Mouse (Mus musculus): Measurements from ENCODE around the gene Ola1. TPM values are rescaled to one million over a fixed set of nuclear protein-coding genes. Genes with fewer than 3 reads are reported as not detected.
A peak's percentile ranks its signal among the peaks of the same experiment; 100 is the strongest.

Ola1 gene
- 36.7 and 43.9 TPM in 2 replicates for polyA plus RNA-seq (2012; rRNA removed)

- DNase-seq (ENCODE audit: low read depth): no peak
- TF ChIP-seq CTCF (IDR thresholded peaks at IDR 0.05; ENCODE audit: borderline replicate concordance, extremely low read depth, insufficient read depth, insufficient read length): no peak
- TF ChIP-seq POLR2A (IDR thresholded peaks at IDR 0.05; ENCODE audit: borderline replicate concordance, extremely low read depth, insufficient read depth, insufficient read length, poor library complexity, severe bottlenecking): no peak
Observed at GRCm38 (mm10) chr2:73218913-73219312, at the start of gene Ola1. Gene Ola1 (minus strand): TSS chr2:73218924.

- no peak for TF ChIP-seq POLR2A (IDR thresholded peaks at IDR 0.05; ENCODE audit: borderline replicate concordance, extremely low read depth, insufficient read depth, insufficient read length, poor library complexity, severe bottlenecking)
- TF ChIP-seq CTCF (IDR thresholded peaks at IDR 0.05; ENCODE audit: borderline replicate concordance, extremely low read depth, insufficient read depth, insufficient read length): no peak
- DNase-seq (ENCODE audit: low read depth): peak; percentile 70
Observed at GRCm38 (mm10) chr2:73268281-73268680, 49.6 kb upstream of the Ola1 start.

- no peak for TF ChIP-seq POLR2A (IDR thresholded peaks at IDR 0.05; ENCODE audit: borderline replicate concordance, extremely low read depth, insufficient read depth, insufficient read length, poor library complexity, severe bottlenecking)
- no peak for TF ChIP-seq CTCF (IDR thresholded peaks at IDR 0.05; ENCODE audit: borderline replicate concordance, extremely low read depth, insufficient read depth, insufficient read length)
- peak; percentile 37 for DNase-seq (ENCODE audit: low read depth)
Observed at GRCm38 (mm10) chr2:73267818-73268217, 49.1 kb upstream of the Ola1 start.

- TF ChIP-seq CTCF (IDR thresholded peaks at IDR 0.05; ENCODE audit: borderline replicate concordance, extremely low read depth, insufficient read depth, insufficient read length): no peak
- no peak for TF ChIP-seq POLR2A (IDR thresholded peaks at IDR 0.05; ENCODE audit: borderline replicate concordance, extremely low read depth, insufficient read depth, insufficient read length, poor library complexity, severe bottlenecking)
- peak; percentile 19 for DNase-seq (ENCODE audit: low read depth)
Observed at GRCm38 (mm10) chr2:73267231-73267630, 48.5 kb upstream of the Ola1 start.

- no peak for DNase-seq (ENCODE audit: low read depth)
Observed at GRCm38 (mm10) chr2:73266623-73267022, 47.9 kb upstream of the Ola1 start.

GRCm38 (mm10) chr2:73266011-73266410, 47.3 kb upstream of the Ola1 start:
- peak; percentile 55 for DNase-seq (ENCODE audit: low read depth)
- TF ChIP-seq POLR2A (IDR thresholded peaks at IDR 0.05; ENCODE audit: borderline replicate concordance, extremely low read depth, insufficient read depth, insufficient read length, poor library complexity, severe bottlenecking) (no peak), CTCF (IDR thresholded peaks at IDR 0.05; ENCODE audit: borderline replicate concordance, extremely low read depth, insufficient read depth, insufficient read length) (peak; percentile 24; the same call in 1 of the 2 replicates)

More at GRCm38 (mm10) chr2:73266623-73267022, 47.9 kb upstream of the Ola1 start:
- TF ChIP-seq POLR2A (IDR thresholded peaks at IDR 0.05; ENCODE audit: borderline replicate concordance, extremely low read depth, insufficient read depth, insufficient read length, poor library complexity, severe bottlenecking): no peak
- no peak for TF ChIP-seq CTCF (IDR thresholded peaks at IDR 0.05; ENCODE audit: borderline replicate concordance, extremely low read depth, insufficient read depth, insufficient read length)

- TF ChIP-seq POLR2A (IDR thresholded peaks at IDR 0.05; ENCODE audit: borderline replicate concordance, extremely low read depth, insufficient read depth, insufficient read length, poor library complexity, severe bottlenecking): no peak
- TF ChIP-seq CTCF (IDR thresholded peaks at IDR 0.05; ENCODE audit: borderline replicate concordance, extremely low read depth, insufficient read depth, insufficient read length): no peak
- peak; percentile 44 for DNase-seq (ENCODE audit: low read depth)
Observed at GRCm38 (mm10) chr2:73264611-73265195, 46.0 kb upstream of the Ola1 start.

GRCm38 (mm10) chr2:73263794-73264610, 45.3 kb upstream of the Ola1 start:
- peak; percentile 67 for DNase-seq (ENCODE audit: low read depth)
- TF ChIP-seq CTCF (IDR thresholded peaks at IDR 0.05; ENCODE audit: borderline replicate concordance, extremely low read depth, insufficient read depth, insufficient read length): no peak
- no peak for TF ChIP-seq POLR2A (IDR thresholded peaks at IDR 0.05; ENCODE audit: borderline replicate concordance, extremely low read depth, insufficient read depth, insufficient read length, poor library complexity, severe bottlenecking)

GRCm38 (mm10) chr2:73263172-73263765, 44.5 kb upstream of the Ola1 start:
- no peak for TF ChIP-seq POLR2A (IDR thresholded peaks at IDR 0.05; ENCODE audit: borderline replicate concordance, extremely low read depth, insufficient read depth, insufficient read length, poor library complexity, severe bottlenecking)
- peak; percentile 42 for DNase-seq (ENCODE audit: low read depth)

- peak; percentile 46 for DNase-seq (ENCODE audit: low read depth)
- TF ChIP-seq POLR2A (IDR thresholded peaks at IDR 0.05; ENCODE audit: borderline replicate concordance, extremely low read depth, insufficient read depth, insufficient read length, poor library complexity, severe bottlenecking) (no peak), CTCF (IDR thresholded peaks at IDR 0.05; ENCODE audit: borderline replicate concordance, extremely low read depth, insufficient read depth, insufficient read length) (no peak)
Observed at GRCm38 (mm10) chr2:73248701-73249100, 30.0 kb upstream of the Ola1 start.

GRCm38 (mm10) chr2:73241299-73241698, 22.6 kb upstream of the Ola1 start:
- no peak for TF ChIP-seq CTCF (IDR thresholded peaks at IDR 0.05; ENCODE audit: borderline replicate concordance, extremely low read depth, insufficient read depth, insufficient read length)
- no peak for TF ChIP-seq POLR2A (IDR thresholded peaks at IDR 0.05; ENCODE audit: borderline replicate concordance, extremely low read depth, insufficient read depth, insufficient read length, poor library complexity, severe bottlenecking)
- DNase-seq (ENCODE audit: low read depth): no peak

Measured in brain, embryonic 14.5 days (tissue).